Mouse (Mus musculus) testis, postnatal 14 days (tissue): ENCODE measurements at regions not wholly inside any gene's neighbourhood (a gene's known extent, or its start where the extent isn't known, plus 50 kb on each side); places are given as distances from the start of the nearest gene placed in this dataset.

Source experiments
- DNase-seq: peaks from one replicate; pipeline ENCODE4 v3.0.0; 2021; ENCODE audit warnings: low spot score

DNA sequence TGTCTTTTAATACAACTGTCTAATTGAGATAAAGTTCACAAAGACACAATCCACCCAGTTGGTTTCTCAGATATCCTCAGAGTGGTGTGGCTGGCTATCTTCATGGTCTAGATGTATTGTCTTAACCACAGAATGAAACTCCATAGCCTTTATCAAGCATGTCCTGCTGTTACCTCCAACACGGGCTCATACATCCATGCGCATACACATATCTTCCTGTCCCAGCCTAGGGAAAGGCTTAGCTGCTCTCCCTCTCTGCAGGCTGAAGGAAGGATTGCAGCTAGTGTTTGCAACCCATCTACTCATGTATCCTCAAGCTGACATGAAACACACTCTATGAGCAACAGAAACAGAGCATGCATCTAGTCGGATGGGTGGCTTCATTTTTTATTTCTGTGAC, 517.2 kb upstream of the Mgmt start:
- DNase-seq = no peak

DNA sequence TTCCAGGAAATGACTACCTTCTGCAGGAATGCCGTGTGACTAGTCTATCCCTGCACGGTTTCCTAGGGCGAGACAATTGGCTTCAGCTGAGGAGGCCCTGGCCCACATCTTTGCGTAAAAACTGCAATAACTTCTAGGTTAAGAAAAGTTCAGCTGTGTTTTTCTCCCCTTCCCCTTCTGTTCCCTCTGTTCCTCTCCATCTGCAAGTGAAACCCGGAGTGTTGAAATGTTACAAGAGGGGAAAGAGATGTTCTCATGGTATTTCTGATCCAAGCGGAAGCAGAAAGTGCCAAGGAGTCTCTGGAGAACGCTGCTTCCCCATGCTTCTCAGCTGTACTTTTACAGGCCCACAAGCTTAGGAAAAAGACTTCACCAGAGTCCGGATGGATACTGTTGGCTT, 516.7 kb upstream of the Mgmt start:
- DNase-seq = no peak

DNA sequence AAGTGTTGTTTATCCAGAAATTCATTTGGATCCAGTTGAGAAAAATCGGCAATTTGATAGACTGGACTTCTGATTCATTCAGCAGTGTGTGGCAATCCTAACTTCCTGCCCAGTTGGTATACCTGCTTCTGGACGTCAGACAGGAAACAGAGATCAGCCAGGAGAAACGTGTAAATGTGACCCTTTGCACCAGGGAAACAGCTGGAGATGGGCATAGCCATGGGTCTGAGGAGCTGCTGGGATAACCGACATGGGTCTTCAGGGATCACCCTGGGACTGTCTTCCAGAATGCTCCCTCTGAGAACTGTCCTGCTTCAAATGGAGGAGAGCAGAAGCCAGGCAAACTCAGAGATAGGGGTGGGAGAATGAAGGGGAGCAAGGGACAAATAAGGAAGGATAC, 516.1 kb upstream of the Mgmt start:
- no peak for DNase-seq

DNA sequence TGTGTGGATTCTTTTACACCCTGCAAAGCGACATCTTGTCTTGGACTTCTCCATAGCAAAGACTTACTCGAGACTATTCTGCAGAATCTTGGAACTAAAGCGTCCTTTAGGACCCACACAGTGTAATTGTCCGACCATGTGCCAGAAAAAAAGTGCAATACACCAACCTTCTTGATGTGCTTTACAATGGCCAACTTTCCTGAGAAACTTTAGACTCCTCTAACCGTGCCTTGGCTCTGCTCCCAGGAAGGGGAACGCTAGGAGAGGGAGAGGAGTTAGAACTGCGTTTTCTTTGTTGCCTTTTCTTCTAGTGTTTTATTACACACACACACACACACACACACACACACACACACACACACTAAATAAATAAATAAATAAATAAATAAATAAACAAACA, 515.1 kb upstream of the Mgmt start:
- no peak for DNase-seq

DNA sequence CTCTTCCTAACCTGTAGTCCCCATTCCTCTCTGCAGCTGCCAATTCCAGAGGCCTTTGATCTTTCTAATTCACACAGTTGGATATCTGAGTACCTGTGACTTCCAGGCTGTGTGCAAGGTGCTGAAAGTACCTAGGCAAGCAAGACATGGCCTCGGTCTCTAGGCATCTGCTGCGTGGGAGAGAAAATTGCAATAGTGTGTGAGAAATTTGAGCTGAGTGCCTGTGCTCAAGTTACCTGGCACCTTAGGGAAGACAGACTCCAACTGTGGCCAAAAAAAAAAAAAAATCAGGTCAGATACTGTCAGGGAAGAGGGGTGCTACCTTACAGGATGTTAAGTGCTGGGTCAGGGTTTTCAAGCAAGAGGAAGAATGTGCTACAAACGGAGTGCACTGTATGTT, 514.7 kb upstream of the Mgmt start:
- no peak for DNase-seq

DNA sequence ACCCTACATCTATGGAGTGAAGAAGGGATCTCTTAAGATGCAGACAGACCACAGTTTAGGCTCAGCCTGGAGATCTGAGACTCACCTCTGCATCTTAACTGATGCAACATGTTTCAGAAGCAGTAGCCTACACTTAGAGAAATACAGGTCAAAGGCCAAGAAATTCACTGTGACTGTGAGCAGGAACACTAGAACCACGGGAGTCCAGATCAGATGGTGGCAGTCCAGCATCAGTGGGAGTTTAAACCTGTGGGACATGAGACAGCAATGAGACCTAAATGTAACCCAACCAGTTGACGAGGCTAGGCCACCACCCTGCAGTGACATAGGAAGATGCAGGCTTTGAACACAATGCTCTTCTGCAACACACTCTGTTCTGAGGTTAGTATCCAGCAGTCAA, 511.1 kb upstream of the Mgmt start:
- DNase-seq = no peak

DNA sequence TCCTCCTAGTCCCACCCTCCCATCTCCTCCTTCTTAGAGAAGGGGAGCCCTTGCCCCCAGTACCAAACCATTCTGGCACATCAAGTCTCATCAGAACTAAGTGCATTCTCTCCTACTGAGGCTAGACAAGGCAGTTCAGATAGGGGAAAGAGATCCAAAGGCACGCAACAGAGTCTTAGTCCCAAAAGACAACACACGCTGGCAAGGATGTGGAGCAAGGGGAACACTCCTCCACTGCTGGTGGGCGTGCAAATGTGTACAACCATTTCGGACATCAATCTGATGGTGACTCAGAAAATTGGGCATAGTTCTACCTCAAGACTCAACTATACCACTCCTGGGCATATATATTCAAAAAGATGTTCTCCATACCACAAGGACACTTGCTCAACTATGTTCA, 506.7 kb upstream of the Mgmt start:
- DNase-seq = no peak

DNA sequence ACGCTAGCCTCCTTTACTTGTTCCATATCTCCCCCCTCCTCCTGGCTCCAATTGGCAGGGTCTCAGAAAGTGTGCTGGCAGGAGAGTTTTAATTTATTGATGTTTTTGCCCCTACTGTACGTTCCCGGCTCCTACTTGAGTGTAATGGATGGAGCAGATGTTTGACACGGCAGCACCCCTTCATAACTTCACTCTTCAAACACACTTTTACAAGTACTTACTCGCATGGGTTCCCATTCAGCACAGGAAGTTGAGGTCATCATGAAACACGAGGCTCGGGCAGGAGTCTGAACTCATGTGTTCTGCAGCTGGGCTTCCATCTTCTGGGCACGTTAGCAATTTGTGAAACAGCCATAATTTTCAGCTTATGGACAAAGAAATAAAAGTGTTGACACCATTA, 504.3 kb upstream of the Mgmt start:
- no peak for DNase-seq

DNA sequence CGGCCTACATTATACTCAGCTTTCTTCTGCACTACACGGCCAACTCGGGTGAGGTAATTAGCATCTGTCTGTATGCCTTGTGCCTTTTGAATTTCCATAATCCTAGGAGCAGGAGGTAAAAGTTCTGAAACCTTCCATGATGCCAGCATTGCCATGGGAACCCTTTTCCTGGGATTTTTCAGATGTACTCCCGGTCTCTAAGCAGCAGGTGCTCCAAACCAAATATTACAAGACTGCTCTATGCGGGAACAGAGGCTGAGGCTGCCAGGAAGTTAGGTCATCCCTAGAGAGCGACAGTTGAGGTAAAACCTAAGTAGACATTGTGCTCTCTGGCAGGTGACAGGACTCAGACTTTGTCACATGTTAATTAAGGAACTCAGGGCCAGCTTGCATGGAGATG, 501.0 kb upstream of the Mgmt start:
- no peak for DNase-seq

DNA sequence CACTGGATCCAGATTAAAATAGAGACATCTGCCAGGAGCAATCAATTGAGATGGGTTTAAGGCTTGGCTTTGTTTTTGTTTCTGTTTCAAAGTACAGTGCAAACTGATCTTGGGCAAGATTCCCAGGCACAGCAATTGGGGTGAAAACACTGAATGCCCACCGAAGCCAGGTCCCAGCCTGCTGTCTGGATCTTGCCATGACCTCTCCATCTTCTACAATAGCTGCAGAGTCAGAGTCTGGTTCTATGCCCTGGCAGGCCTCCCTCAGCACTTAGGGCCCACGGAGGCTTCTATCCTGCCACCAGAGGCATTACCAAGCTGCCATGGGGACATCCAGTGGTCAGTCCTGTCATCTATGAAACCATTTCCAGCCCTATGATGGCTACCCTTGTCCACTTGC, 498.6 kb upstream of the Mgmt start:
- no peak for DNase-seq

DNA sequence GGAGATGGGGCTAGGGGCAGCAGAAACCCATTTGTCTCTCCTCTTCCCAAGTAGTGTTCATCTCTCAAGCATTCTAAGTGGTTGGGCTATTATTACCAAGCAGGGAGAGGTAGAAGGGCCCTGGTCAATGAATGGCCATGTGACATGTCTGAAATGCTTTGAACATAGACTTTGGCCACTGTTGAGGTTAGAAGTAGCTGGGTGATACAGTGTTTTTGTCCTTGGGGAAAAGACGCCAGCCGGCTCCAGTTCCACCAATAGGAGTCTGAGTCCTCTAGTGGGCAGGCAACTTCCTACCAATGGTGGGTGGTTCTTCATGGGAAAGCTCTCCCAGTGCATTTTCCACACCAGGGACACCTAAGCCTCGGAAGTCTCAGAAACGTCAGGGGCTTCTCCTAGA, 497.3 kb upstream of the Mgmt start:
- no peak for DNase-seq

DNA sequence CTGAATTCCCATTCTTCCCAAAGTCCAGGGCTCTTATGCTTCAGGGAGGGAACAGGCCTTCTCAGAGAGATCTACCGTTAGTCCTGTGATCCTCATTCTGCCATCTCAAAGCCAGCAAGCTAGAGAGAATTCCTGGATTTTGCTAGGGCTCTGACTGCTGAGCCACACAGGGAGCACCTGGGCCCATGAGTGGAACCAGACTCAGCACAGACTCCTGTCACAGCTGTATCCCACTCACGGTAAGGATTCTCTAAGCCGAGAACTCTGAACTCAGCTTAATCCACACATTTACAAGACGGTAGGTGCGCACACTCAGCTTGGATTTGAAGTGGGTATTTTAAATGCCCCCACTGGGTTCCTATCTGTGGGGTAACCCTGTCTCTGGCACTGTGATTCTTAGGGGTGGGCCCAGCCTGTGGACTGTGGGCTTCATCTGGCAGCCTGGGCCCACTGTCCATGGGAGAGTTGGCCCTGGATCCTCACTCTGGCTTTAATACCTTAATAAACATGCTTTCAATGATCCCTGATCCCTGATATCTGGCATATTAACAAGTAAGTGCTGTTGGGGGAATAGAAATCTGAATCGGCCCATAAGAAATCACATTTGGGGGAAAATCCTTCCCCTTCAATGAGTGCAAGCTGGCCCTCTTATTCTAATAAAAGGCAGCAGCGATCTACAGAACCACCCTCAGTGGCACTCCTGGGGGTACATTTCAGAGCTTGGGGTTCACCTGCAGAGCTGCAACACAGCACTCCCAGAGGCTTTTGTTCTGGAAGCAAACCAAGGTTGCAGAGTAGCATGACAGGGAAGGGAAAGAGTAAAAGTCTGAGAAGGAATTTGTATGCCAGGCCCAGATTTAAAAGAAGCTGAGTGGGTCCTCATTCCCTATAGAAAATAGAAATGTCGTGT, 491.5 kb upstream of the Mgmt start:
- no peak for DNase-seq

DNA sequence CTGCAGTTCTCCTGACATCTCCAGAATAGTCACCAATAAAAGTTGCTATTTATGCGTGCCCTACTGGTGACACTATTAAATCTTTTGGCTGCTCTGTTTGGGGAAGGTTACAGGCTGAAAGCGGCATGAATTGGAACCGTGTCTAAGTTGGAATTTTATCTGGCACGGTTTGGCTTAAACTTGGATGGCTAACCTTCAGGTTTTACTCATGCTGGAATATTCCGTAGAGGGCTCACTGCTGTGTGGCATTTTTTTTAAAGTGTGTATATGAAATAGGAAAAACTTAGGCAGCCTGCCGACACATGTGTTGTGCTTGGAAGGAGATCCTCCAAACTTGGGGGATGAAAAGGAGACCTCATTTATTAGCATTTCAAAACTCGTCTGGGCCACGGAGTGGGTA, 489.0 kb upstream of the Mgmt start:
- DNase-seq = no peak

DNA sequence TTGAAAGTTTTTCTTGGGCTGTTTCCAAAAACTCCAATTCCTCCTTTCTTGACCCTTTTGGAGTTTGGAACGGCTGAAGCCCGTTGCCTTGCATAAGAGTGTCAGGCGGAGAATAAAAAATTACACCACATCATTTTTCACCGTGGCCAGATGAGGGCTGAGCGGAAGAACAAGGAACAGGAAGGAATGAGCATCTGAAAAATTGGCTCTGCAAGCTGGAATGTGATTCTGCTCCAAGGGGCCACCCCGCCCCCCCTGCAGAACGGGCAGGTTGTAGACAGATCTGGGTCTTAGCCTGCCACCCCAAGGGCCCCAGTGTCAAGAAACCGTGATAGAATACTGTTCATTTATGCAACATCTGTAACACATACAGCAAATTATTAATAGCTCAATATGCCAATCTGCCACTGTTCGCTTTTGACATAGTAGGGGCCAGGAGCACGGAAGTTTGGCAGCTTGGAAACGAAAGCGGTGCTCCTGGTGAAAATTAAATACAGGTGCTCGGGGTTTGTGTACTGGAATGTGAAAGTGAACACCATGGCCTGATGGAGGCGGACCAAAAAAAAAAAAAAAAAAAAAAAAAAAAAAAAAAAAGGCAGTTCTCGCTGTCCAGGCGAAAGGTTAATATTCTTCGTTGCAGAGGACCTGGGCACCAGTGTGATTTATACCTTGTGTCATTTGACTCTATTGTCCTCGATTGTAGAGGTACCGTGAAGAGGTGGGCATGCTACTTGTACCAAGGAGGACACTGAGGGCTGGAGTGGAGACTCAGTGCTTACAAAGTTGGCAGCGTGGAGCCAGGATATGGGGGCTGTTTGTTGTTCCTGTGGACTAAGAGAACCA, 487.9 kb upstream of the Mgmt start:
- no peak for DNase-seq

DNA sequence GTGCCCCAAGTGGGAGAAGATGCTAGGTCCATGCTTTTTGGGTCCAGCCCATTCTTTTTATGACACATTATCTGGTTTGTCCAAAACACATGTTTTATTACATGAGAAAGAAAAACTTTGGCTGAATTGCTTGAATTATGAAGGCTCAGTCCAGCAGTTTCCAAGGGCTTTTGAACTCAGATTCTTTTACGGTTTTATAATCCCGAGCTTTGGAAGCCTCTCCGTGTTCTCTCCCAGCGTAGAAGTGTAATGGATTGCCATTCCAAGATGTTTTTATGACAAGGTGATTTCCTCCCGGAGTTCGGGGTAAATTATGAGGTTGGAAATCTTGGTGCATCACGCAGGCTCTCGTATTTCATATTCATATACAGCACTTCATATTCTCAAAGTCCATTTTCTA, 479.6 kb upstream of the Mgmt start:
- DNase-seq = no peak

DNA sequence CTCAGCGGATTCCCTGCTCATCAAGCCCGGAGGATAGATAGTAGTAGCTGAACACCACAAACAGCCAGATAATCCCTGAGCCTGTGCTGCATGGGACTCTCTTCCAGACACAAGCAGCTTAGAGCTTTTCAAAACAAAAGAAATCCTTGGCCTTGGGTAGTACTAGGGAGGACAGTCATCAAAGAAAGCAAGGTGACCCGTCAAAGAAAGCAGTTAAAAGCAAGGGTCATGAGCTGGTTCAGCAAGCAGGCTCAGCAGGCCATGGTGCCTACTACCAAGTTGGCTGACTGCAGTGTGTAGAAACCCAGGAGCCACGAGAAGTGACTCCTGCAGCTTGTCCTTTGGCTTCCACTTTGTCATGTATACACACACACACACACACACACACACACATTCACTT, 477.1 kb upstream of the Mgmt start:
- no peak for DNase-seq

DNA sequence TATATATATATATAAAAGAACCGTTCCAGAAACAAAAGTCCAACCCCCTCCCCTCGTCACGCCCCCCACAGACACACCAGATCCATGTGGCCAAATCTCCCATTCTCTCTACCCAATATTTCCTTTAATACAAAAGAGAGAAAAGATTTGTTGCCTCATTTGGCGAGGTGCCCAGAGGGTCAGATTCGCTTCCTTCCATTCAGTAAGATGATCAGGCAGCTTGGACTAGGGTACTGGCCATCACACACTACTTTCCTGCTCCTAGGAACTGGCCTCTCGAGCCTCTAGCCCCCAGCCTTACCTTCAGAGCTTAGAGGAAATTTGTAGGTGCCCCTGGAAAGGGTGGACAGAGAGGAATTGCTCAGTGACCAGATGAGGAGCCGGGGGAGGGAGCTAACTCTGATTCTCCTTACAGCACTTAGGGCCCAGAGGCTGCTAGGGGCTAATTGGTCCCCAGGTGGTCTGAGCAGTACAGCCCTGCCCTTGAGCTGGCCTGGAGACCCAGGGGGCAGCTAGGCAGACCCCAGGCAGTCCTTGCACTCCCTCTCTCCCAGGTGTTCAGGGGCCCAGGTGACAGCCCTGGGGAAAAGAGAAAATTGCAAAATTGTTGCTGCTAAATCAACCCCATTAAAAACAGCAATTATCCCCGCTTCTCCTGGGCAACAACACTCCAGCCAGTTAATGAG, 470.4 kb upstream of the Mgmt start:
- DNase-seq = no peak

DNA sequence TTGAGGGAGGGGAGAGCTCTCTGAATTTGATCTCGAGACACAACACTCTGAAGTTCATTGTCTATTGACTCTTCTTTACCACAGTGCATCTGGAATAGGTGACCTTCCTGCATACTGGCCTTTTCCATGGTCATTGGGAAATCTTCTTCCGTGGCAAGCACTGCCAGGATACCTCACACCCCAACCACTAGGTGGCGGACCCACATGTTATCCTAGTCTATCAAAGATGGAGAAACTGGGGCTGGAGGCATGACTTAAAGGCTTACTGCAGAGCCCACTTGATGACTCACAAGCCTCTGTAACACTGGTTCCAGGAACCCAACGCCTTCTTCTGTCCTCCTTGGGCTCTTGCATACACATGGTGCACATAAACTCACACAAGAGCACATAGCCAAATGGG, 467.2 kb upstream of the Mgmt start:
- no peak for DNase-seq

DNA sequence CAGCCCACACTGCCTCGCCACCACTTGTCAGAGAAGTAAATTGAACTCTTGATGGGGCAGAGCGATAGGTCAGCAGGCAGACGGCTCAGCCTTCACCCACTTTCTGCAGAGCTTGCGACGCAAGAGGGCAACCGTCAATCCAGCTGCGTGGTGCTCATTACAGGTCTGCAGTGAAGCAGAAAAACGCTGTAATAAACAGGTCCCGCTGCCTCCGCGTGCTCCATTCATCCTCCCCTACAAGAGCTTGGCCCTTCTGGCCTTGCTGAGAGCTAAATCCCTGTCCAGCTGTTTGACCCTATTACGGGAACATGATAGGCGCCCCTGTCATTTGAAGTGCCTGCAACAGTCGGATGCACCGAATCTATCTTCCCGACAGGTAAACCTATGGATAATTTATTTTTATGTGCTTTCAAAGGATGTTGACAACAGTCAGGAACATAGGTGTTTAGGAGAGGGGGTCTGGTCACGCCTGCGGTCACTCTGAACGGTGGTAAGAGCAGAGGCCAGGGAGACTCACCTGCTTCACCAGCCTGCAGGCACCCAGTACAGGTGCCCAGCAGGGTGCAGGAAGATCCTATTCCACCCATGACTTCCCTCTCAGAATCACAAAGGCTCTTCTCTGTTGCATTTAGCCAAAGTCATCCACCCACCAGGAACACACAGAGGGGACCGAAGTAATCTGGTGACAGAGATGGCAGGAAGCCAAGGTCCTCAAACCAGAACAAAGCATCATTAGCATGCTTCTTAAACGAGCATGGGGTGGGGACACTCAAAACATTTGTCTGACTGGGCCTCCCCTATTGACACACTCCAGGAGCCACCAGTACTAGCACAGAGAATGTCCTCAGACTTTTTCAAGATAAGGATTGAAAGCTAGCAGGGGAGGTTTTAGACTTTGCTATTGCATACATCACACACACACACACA, 464.1 kb upstream of the Mgmt start:
- no peak for DNase-seq

DNA sequence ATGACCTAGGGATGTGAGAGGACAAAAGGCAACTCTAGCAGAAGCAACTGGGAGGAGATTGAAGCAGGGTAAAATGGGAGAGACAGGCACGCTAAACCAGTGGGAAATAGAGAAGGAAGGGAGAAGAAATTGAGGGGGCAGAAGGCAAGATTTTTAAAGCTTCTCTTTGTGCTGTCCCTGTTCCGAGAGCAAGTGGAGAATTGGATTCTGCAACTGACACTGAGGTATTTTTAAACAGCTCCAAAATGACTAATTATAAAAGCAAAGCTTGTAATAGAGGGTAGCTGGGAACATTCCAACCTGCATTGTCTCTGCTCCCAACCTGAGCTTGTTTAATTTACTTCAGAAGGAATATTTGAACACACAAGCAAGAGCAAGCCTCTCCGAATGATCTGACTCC, 460.7 kb upstream of the Mgmt start:
- no peak for DNase-seq

DNA sequence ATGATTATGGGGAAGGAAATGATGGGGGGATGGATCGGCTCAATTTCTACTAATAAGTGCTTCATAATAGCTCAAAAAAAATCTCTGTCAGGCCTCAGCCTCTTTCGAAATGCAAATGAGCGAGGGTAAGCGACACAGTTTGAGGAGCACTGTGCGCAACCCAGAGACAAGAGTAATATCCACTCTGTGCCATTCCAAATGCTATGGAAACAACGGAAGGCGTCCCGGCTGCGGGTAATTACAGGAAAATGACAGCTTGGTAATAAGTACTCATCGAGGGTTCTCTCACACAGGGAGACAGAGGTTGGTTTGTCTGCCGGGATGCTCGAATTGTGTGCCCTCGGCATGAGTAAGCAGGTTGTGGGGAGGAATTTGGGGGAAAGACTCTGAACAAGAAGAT, 459.9 kb upstream of the Mgmt start:
- DNase-seq = no peak

DNA sequence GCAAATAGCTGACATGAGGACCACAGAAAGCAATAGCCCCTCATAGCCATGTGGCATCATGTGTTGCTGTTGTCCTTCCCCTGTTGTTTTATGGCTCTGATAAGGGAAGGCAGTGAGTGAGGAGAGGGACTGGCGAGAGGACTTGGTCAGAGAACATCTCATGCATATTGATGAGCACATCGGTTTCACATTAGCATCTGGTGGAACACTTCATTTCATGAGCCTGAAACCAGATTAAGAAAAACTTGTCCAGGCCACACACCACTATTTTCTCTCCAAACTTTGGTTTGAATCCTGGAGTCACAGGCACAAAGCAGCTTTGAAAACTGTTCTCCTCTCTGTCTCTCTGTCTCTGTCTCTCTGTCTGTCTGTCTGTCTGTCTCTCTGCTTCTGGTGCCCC, 451.0 kb upstream of the Mgmt start:
- DNase-seq = no peak
